Mouse (Mus musculus) ES-E14 (cell line): ENCODE results near the gene Clec2i. TPM values are rescaled to one million over a fixed set of nuclear protein-coding genes. Genes with fewer than 3 reads are reported as not detected.
A peak's percentile ranks its signal among the peaks of the same experiment; 100 is the strongest.
"Not testable (repeated sequence)": the region's sequence is repeated elsewhere in the genome, so short reads cannot be mapped to it uniquely, and the experiment has no call there.

Source experiments
- DNase-seq: peaks from one replicate; pipeline ENCODE4 v3.0.0-alpha.2; 2013; ENCODE audit warnings: low read depth, low spot score
- H3K27ac ChIP-seq: 2 replicates; pipeline ENCODE4 v1.5.1; 2012; ENCODE audit warnings: low read depth, mild to moderate bottlenecking, low read length, moderate library complexity, mixed read lengths; ENCODE audit not compliant: poor library complexity, insufficient read depth, severe bottlenecking
- H3K36me3 ChIP-seq: 2 replicates; pipeline ENCODE4 v1.6.1; 2012; ENCODE audit warnings: mild to moderate bottlenecking, low read length, moderate library complexity, mixed read lengths; ENCODE audit not compliant: control insufficient read depth, poor library complexity, insufficient read depth, severe bottlenecking
- H3K4me1 ChIP-seq, 2 experiments: fragments of 150-350 bp in 1 of 2; sonication (generic) in 1 of 2; 2 replicates each; pipeline ENCODE4 v1.6.1; 2012; ENCODE audit warnings: low read length in 2 of 2, mild to moderate bottlenecking in 1 of 2, mixed read lengths in 1 of 2; ENCODE audit not compliant: control insufficient read depth in 2 of 2, insufficient read depth in 2 of 2, poor library complexity in 1 of 2
- H3K4me3 ChIP-seq, 2 experiments: fragments of 150-350 bp in 1 of 2; sonication (generic) in 1 of 2; 2 replicates each; pipeline ENCODE4 v1.5.1; 2012; ENCODE audit warnings: low read length in 2 of 2, low read depth in 1 of 2, mild to moderate bottlenecking in 1 of 2, mixed read lengths in 1 of 2; ENCODE audit not compliant: insufficient read depth in 1 of 2, poor library complexity in 1 of 2, severe bottlenecking in 1 of 2
- H3K9ac ChIP-seq: 2 replicates; pipeline ENCODE4 v1.6.1; 2012; ENCODE audit warnings: low read depth, mild to moderate bottlenecking, low read length, mixed read lengths; ENCODE audit not compliant: poor library complexity, insufficient read depth, severe bottlenecking
- H3K9me3 ChIP-seq: fragments of 150-350 bp; sonication (generic); 2 replicates; pipeline ENCODE4 v1.6.1; 2012; ENCODE audit warnings: low read depth, mild to moderate bottlenecking, low read length; ENCODE audit not compliant: control insufficient read depth, insufficient read depth
- CHD2 ChIP-seq: IDR thresholded peaks from 2 replicates; pipeline ENCODE4 v1.6.1; 2014; ENCODE audit warnings: mild to moderate bottlenecking, low read depth, low read length, inconsistent platforms
- HCFC1 ChIP-seq: IDR thresholded peaks from 2 replicates; pipeline ENCODE4 v1.6.1; 2012; ENCODE audit warnings: low read length, inconsistent platforms, borderline replicate concordance; ENCODE audit not compliant: insufficient read depth
- MAFK ChIP-seq: IDR thresholded peaks from 2 replicates; pipeline ENCODE4 v1.6.1; 2014; ENCODE audit warnings: mild to moderate bottlenecking, low read depth, low read length, inconsistent platforms; ENCODE audit not compliant: insufficient read depth
- ZC3H11A ChIP-seq: IDR thresholded peaks from 2 replicates; pipeline ENCODE4 v1.6.1; 2012; ENCODE audit warnings: low read depth, mild to moderate bottlenecking, inconsistent platforms, low read length, borderline replicate concordance
- ZNF384 ChIP-seq: IDR thresholded peaks from 2 replicates; pipeline ENCODE4 v1.6.1; 2012; ENCODE audit warnings: low read depth, low read length, inconsistent platforms
- in situ Hi-C, 2 experiments: fragments of 600-800 bp; cut with MboI; formaldehyde crosslinking; loops; one replicate each; pipeline ENCODE4 v1.15.1; 2025; ENCODE audit warnings: low sequenced_read_pairs in 2 of 2, inconsistent platforms in 1 of 2; ENCODE audit not compliant: unreplicated experiment in 2 of 2
- total RNA-seq: library from RNA; depleted of rRNA; stranded (reverse); fragments of 300-350 nt; gene quantifications from 2 replicates; pipeline ENCODE4 v1.2.3, GENCODE M21; 2012; rRNA removed

Gene Clec2i
- 0.16 and 0.18 TPM in 2 replicates for total RNA-seq

DNA sequence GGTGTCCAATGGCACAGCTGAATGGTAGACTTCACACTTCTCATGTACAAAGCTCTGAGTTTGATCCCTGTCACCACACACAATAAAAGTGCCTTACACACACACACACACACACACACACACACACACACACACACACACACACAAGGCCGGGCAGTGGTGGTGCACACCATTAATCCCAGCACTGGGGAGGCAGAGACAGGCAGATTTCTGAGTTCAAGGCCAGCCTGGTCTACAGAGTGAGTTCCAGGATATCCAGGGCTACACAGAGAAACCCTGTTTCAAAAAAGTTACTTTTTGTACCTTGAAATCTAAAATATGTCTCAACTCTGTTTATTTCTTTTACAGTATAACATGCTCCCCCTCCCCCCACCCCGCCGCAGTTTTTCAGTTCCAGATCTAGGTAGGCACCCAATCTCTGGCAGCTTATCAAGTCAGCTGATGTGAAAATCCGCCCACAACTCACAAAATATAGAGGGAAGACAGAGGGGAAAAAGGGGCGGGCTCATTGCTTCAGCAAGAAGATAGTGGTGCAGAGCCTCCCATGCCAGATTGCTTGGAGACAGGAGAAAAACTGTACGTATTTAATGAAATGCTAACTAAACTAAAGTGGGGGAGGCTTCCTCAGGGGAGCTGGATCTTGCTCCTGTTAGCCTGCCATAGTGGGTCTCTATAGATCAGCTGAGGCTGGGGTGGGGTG is at the start of gene Clec2i:
TSS of gene Clec2i (plus strand) at position 498 of the 700 bp plus-strand sequence.
- H3K9me3 ChIP-seq, in situ Hi-C loops, H3K4me3 ChIP-seq, DNase-seq, H3K4me1 ChIP-seq, H3K36me3 ChIP-seq, H3K27ac ChIP-seq, H3K9ac ChIP-seq: not testable (repeated sequence)

DNA sequence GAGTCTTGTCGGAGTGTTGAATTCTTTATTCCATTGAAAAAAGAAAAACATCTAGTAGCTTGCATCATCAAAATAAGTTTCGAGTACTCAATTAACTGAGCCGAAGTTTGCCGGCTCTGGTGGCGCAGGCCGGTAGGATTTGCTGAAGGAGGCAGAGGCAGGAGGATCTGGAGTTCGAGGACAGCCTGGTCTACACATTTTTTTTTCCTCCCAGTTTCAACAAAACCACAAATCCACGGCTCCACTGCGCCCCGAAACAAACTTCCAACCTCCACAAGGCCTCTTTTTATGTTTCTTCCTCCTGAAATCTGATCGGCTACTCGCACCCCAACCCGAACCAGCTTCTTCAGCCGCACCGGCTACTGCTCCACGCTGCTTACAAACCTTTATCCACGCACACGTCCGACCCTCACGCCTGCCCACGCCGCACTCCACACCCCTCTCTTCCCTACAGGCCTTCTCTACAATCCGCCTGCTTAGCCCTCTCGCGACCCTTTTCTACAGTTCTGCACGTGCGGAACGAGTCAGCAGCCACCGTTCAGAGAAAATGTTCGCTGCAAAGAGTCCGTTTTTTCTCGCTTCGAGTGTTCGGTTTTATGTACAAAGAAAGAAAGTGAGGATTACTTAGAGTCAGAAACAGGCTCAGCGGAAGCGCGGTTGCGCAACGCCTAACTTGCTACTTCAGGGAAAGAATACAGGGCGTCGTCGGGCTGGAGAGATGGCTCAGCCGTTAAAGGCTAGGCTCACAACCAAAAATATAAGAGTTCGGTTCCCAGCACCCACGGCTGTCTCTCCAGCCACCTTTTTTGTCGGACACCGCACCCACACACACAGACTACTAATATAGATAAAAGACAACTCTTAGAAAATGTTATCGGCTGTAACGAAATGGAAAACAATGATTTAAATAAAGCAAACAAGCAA is 48.8 kb upstream of the Clec2i start:
- H3K9ac ChIP-seq = peak overlapping the region; percentile 76
- in situ Hi-C loops = loop anchor here in 1 of 2 experiments (5.0 kb wide), 1 partner anchor 36 kb away; no protein-coding TSS in a partner anchor
- no peaks in the 10 kb centered on the region for H3K36me3 ChIP-seq
- no peaks in the 10 kb centered on the region for H3K9me3 ChIP-seq
- peak overlapping the region; percentile 79 to 85 for H3K4me3 ChIP-seq
- DNase-seq = peak; percentile 70
- H3K4me1 ChIP-seq = peaks cover 0 to 3% of the 10 kb centered on the region in 2 experiments; a peak in 1 of 4 replicates
- TF ChIP-seq ZNF384 (peak; percentile 77), CHD2 (no peak), MAFK (peak; percentile 81)
- peak overlapping the region; percentile 16; the same call in 1 of the 2 replicates for H3K27ac ChIP-seq

DNA sequence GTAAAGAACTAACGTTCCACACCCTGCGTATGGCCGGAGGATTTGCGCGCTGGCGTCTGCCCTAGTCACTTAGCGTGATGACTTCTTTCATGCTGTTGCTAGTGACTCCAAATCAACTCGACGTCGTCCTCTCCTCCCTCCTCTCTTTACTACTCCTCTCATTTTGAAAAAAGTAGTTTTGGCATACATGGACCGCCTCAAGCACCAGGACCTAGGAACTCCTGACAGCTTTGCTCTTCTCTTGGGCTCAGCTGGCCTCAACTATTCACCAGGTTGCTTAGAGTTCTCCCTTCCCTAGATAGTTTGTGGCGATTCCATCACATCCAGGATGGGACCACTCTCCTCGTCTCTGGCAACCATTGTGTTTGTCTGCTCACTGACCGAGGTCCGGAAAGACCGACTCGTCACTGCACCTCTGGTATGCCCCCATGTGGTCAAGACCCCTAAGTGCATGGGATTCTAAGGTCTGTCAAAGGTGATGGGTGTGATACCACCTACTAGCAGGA is 48.1 kb upstream of the Clec2i start:
- in situ Hi-C loops = loop anchor here in 1 of 2 experiments (5.0 kb wide), 1 partner anchor 37 kb away; no protein-coding TSS in a partner anchor
- Histone ChIP-seq H3K27ac (peak overlapping the region; percentile 63; the same call in 1 of the 2 replicates), H3K4me3 (peak overlapping the region; percentile 79 to 85), H3K9ac (peak overlapping the region; percentile 71), H3K9me3 (no peaks in the 10 kb centered on the region), H3K36me3 (no peaks in the 10 kb centered on the region), H3K4me1 (peaks cover 0 to 3% of the 10 kb centered on the region in 2 experiments; a peak in 1 of 4 replicates)
- no peak for TF ChIP-seq MAFK
- no peak for TF ChIP-seq CHD2
- TF ChIP-seq ZC3H11A = peak; percentile 74
- no peak for TF ChIP-seq HCFC1
- DNase-seq = peak; percentile 94

DNA sequence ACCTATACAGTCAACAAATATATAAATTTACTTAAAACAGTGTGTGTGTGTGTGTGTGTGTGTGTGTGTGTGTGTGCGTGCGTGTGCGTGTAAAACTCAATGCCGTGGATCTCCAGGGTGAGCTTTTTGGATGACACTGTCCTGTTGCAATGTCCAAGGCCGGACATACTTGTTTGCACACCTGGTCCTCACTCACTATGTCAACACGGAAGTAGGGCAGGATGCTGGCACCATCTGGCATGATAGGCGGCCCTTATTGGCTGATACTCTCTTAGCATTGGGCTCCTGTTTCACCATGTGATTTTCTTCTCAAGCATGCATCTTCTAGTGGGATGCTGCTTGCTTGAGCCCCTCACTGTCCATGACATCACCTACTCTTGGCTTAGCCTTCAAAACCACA is 47.5 kb upstream of the Clec2i start:
- H3K36me3 ChIP-seq = no peaks in the 10 kb centered on the region
- H3K4me1 ChIP-seq = peaks cover 0 to 3% of the 10 kb centered on the region in 2 experiments; a peak in 1 of 4 replicates
- in situ Hi-C loops = loop anchor here in 1 of 2 experiments (5.0 kb wide), 1 partner anchor 38 kb away; no protein-coding TSS in a partner anchor
- TF ChIP-seq CHD2 = no peak
- no peak for TF ChIP-seq ZNF384
- TF ChIP-seq MAFK = no peak
- no peak for TF ChIP-seq HCFC1
- no peak for TF ChIP-seq ZC3H11A
- peak overlapping the region in 1 of 2 experiments; percentile 85; a peak in 1 of 4 replicates for H3K4me3 ChIP-seq
- no peak for DNase-seq
- no peaks in the 10 kb centered on the region for H3K9me3 ChIP-seq
- no peak overlapping the region for H3K9ac ChIP-seq
- no peak overlapping the region for H3K27ac ChIP-seq

DNA sequence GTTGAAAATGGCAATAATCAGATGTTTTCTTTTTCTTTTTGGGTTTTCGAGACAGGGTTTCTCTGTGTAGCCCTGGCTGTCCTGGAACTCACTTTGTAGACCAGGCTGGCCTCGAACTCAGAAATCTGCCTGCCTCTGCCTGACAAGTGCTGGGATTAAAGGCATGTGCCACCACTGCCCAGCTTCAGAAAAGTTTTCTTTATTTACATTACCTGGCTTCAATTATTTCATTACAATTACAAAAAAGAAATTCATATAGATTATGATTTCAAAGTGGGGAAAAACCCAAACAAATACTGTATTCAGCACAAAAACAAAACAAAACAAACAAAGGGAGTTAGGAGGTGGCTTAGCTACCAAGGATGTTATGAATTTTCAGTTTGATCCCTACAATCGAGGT is 46.7 kb upstream of the Clec2i start:
- in situ Hi-C loops, DNase-seq, H3K4me1 ChIP-seq: not testable (repeated sequence)

More for the DNA sequence above, 46.7 kb upstream of the Clec2i start:
- not testable (repeated sequence) for H3K27ac ChIP-seq, H3K36me3 ChIP-seq, H3K4me3 ChIP-seq, H3K9ac ChIP-seq, H3K9me3 ChIP-seq
